Mouse (Mus musculus): Measurements from ENCODE around the gene Ap1g2. TPM values are rescaled to one million over a fixed set of nuclear protein-coding genes. Genes with fewer than 3 reads are reported as not detected.

The Ap1g2 gene
- polyA plus RNA-seq, 1 experiment from 2014 or later: 10.7 TPM

GRCm38 (mm10) chr14:55065391-55065790 is 41.0 kb downstream of the Ap1g2 start:
- Histone ChIP-seq H3K27ac (no peak overlapping the region), H3K36me3 (peaks cover 44% of the 10 kb centered on the region), H3K9ac (replicated peaks) (no peak overlapping the region), H3K9me3 (no peaks in the 10 kb centered on the region), H3K4me1 (replicated peaks) (peaks cover 21% of the 10 kb centered on the region), H3K4me2 (no peak overlapping the region), H3K27me3 (0 out of 2 replicates have a peak, but pooled peaks cover 5% of the 10 kb centered on the region), H3K4me3 (replicated peaks) (no peak overlapping the region)
- ATAC-seq (ENCODE audit: insufficient number of reproducible peaks, insufficient read depth, low FRiP score, low TSS enrichment, low read depth): no peak
- whole genome bisulfite sequencing: 82% methylated on average over 13 of the region's 13 CpGs

- ATAC-seq (ENCODE audit: insufficient number of reproducible peaks, insufficient read depth, low FRiP score, low TSS enrichment, low read depth): no peak
These were observed 41.7 kb downstream of the Ap1g2 start for GRCm38 (mm10) chr14:55064481-55065370.

GRCm38 (mm10) chr14:55063581-55064381 is 42.6 kb downstream of the Ap1g2 start:
- H3K4me3 ChIP-seq (replicated peaks): no peak overlapping the region
- no peaks in the 10 kb centered on the region for H3K9me3 ChIP-seq
- H3K4me1 ChIP-seq (replicated peaks): peaks cover 21% of the 10 kb centered on the region
- ATAC-seq (ENCODE audit: insufficient number of reproducible peaks, insufficient read depth, low FRiP score, low TSS enrichment, low read depth): no peak
- H3K27ac ChIP-seq: no peak overlapping the region
- 84% methylated on average over 22 of the region's 22 CpGs for WGBS
- peaks cover 40% of the 10 kb centered on the region for H3K36me3 ChIP-seq
- no peak overlapping the region for H3K9ac ChIP-seq (replicated peaks)
- no peak overlapping the region for H3K4me2 ChIP-seq
- 0 out of 2 replicates have a peak, but pooled peaks cover 5% of the 10 kb centered on the region for H3K27me3 ChIP-seq

More at GRCm38 (mm10) chr14:55064481-55065370, 41.7 kb downstream of the Ap1g2 start:
- H3K27ac ChIP-seq: no peak overlapping the region
- peaks cover 44% of the 10 kb centered on the region for H3K36me3 ChIP-seq
- no peaks in the 10 kb centered on the region for H3K9me3 ChIP-seq
- H3K27me3 ChIP-seq: 0 out of 2 replicates have a peak, but pooled peaks cover 5% of the 10 kb centered on the region
- no peak overlapping the region for H3K9ac ChIP-seq (replicated peaks)
- WGBS: 69% methylated on average over 35 of the region's 35 CpGs
- no peak overlapping the region for H3K4me2 ChIP-seq
- H3K4me1 ChIP-seq (replicated peaks): peaks cover 21% of the 10 kb centered on the region
- H3K4me3 ChIP-seq (replicated peaks): no peak overlapping the region

- Histone ChIP-seq H3K9me3 (no peaks in the 10 kb centered on the region), H3K4me1 (replicated peaks) (peaks cover 21% of the 10 kb centered on the region), H3K9ac (replicated peaks) (no peak overlapping the region; the same call in 1 of the 2 replicates), H3K27ac (no peak overlapping the region), H3K4me3 (replicated peaks) (no peak overlapping the region), H3K4me2 (peak overlapping the region; percentile 52), H3K27me3 (0 out of 2 replicates have a peak, but pooled peaks cover 5% of the 10 kb centered on the region), H3K36me3 (peaks cover 34% of the 10 kb centered on the region)
- ATAC-seq (ENCODE audit: insufficient number of reproducible peaks, insufficient read depth, low FRiP score, low TSS enrichment, low read depth): no peak
- 76% methylated on average over 5 of the region's 5 CpGs for WGBS
These were observed 43.3 kb downstream of the Ap1g2 start for GRCm38 (mm10) chr14:55063117-55063516.

- H3K4me3 ChIP-seq (replicated peaks): peak overlapping the region; percentile 16
- ATAC-seq (ENCODE audit: insufficient number of reproducible peaks, insufficient read depth, low FRiP score, low TSS enrichment, low read depth): peak; percentile 63; the same call in 1 of the 2 replicates
- H3K9me3 ChIP-seq: no peaks in the 10 kb centered on the region
- H3K9ac ChIP-seq (replicated peaks): no peak overlapping the region; the same call in 1 of the 2 replicates
- H3K27ac ChIP-seq: peak overlapping the region; percentile 74; the same call in 1 of the 2 replicates
- WGBS: 12% methylated on average over 17 of the region's 17 CpGs
- peaks cover 30% of the 10 kb centered on the region for H3K36me3 ChIP-seq
- H3K27me3 ChIP-seq: 0 out of 2 replicates have a peak, but pooled peaks cover 5% of the 10 kb centered on the region
- peak overlapping the region; percentile 52 for H3K4me2 ChIP-seq
- peaks cover 21% of the 10 kb centered on the region for H3K4me1 ChIP-seq (replicated peaks)
These were observed 43.8 kb downstream of the Ap1g2 start for GRCm38 (mm10) chr14:55062626-55063025.

GRCm38 (mm10) chr14:55061845-55062244 is 44.5 kb downstream of the Ap1g2 start:
- H3K27ac ChIP-seq: peak overlapping the region; percentile 74
- ATAC-seq (ENCODE audit: insufficient number of reproducible peaks, insufficient read depth, low FRiP score, low TSS enrichment, low read depth): peak; percentile 67; the same call in 1 of the 2 replicates
- H3K36me3 ChIP-seq: peaks cover 22% of the 10 kb centered on the region
- WGBS: 18% methylated on average over 7 of the region's 7 CpGs
- H3K9me3 ChIP-seq: no peaks in the 10 kb centered on the region
- peak overlapping the region; percentile 52 for H3K4me2 ChIP-seq
- H3K9ac ChIP-seq (replicated peaks): no peak overlapping the region
- peaks cover 21% of the 10 kb centered on the region for H3K4me1 ChIP-seq (replicated peaks)
- 0 out of 2 replicates have a peak, but pooled peaks cover 5% of the 10 kb centered on the region for H3K27me3 ChIP-seq
- H3K4me3 ChIP-seq (replicated peaks): 0 out of 2 replicates have a peak overlapping the region, but pooled peaks have one; percentile 4

GRCm38 (mm10) chr14:55059931-55060330 is 46.5 kb downstream of the Ap1g2 start:
- no peak overlapping the region for H3K9ac ChIP-seq (replicated peaks)
- 73% methylated on average over 5 of the region's 5 CpGs for WGBS
- H3K4me1 ChIP-seq (replicated peaks): peaks cover 21% of the 10 kb centered on the region
- H3K4me2 ChIP-seq: no peak overlapping the region
- no peaks in the 10 kb centered on the region for H3K9me3 ChIP-seq
- no peak for ATAC-seq (ENCODE audit: insufficient number of reproducible peaks, insufficient read depth, low FRiP score, low TSS enrichment, low read depth)
- H3K4me3 ChIP-seq (replicated peaks): no peak overlapping the region
- H3K27ac ChIP-seq: no peak overlapping the region
- H3K36me3 ChIP-seq: peaks cover 4% of the 10 kb centered on the region; the same call in 1 of the 2 replicates
- 0 out of 2 replicates have a peak, but pooled peaks cover 5% of the 10 kb centered on the region for H3K27me3 ChIP-seq

GRCm38 (mm10) chr14:55059009-55059408 is 47.4 kb downstream of the Ap1g2 start:
- Histone ChIP-seq H3K4me3 (replicated peaks) (no peak overlapping the region), H3K36me3 (no peaks in the 10 kb centered on the region), H3K27ac (no peak overlapping the region), H3K4me1 (replicated peaks) (peaks cover 21% of the 10 kb centered on the region), H3K9me3 (no peaks in the 10 kb centered on the region), H3K27me3 (peaks cover 6% of the 10 kb centered on the region; the same call in 1 of the 2 replicates), H3K4me2 (no peak overlapping the region), H3K9ac (replicated peaks) (no peak overlapping the region)
- no peak for ATAC-seq (ENCODE audit: insufficient number of reproducible peaks, insufficient read depth, low FRiP score, low TSS enrichment, low read depth)
- WGBS: 71% methylated on average over 1 of the region's 1 CpGs

- Histone ChIP-seq H3K9ac (replicated peaks) (no peak overlapping the region), H3K27ac (no peak overlapping the region), H3K36me3 (no peaks in the 10 kb centered on the region), H3K4me3 (replicated peaks) (no peak overlapping the region), H3K27me3 (peaks cover 6% of the 10 kb centered on the region; the same call in 1 of the 2 replicates), H3K9me3 (no peaks in the 10 kb centered on the region), H3K4me2 (no peak overlapping the region), H3K4me1 (replicated peaks) (no peaks in the 10 kb centered on the region)
- WGBS: 78% methylated on average over 11 of the region's 11 CpGs
- no peak for ATAC-seq (ENCODE audit: insufficient number of reproducible peaks, insufficient read depth, low FRiP score, low TSS enrichment, low read depth)
These were observed 51.1 kb downstream of the Ap1g2 start for GRCm38 (mm10) chr14:55055167-55055834.

GRCm38 (mm10) chr14:55054191-55054749 is 52.1 kb downstream of the Ap1g2 start:
- Histone ChIP-seq H3K4me2 (no peak overlapping the region), H3K27me3 (peaks cover 6% of the 10 kb centered on the region; the same call in 1 of the 2 replicates), H3K9ac (replicated peaks) (no peak overlapping the region), H3K27ac (no peak overlapping the region), H3K4me3 (replicated peaks) (no peak overlapping the region), H3K9me3 (no peaks in the 10 kb centered on the region), H3K4me1 (replicated peaks) (no peaks in the 10 kb centered on the region), H3K36me3 (no peaks in the 10 kb centered on the region)
- ATAC-seq (ENCODE audit: insufficient number of reproducible peaks, insufficient read depth, low FRiP score, low TSS enrichment, low read depth): no peak
- WGBS: 88% methylated on average over 10 of the region's 10 CpGs
